Mouse (Mus musculus): ENCODE data around the gene Arl16.

DNA sequence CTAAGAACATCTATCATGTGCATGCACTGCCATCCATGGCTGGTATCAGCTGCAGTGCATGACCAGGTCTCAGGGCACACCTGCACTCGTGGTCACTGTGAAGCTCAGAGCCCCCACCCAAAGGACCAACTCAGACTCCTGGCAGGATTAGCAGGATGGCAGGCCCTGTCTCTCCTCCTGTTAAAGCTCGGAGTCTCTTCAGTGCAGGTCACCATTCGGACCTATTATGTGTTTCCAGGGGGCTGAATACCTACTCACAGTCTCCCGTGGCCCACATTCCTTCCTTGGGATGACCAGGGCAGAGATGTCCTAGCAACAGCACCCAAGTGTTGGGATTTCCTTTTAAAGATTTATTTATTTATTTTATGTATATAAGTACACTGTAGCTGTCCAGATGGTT, 49.7 kb upstream of the Arl16 start:
- TF ChIP-seq CTCF (IDR thresholded peaks at IDR 0.05; ENCODE audit: low read depth, low read length) = no peak
- no peak for TF ChIP-seq POLR2A (IDR thresholded peaks at IDR 0.05; ENCODE audit: borderline replicate concordance, low read depth, low read length)
